Mouse (Mus musculus): ENCODE measurements at regions not wholly inside any gene's neighbourhood (a gene's known extent, or its start where the extent isn't known, plus 50 kb on each side); places are given as distances from the start of the nearest gene placed in this dataset.
A peak's percentile ranks its signal among the peaks of the same experiment; 100 is the strongest.
"Not testable (repeated sequence)": the region's sequence is repeated elsewhere in the genome, so short reads cannot be mapped to it uniquely, and the experiment has no call there.

DNA sequence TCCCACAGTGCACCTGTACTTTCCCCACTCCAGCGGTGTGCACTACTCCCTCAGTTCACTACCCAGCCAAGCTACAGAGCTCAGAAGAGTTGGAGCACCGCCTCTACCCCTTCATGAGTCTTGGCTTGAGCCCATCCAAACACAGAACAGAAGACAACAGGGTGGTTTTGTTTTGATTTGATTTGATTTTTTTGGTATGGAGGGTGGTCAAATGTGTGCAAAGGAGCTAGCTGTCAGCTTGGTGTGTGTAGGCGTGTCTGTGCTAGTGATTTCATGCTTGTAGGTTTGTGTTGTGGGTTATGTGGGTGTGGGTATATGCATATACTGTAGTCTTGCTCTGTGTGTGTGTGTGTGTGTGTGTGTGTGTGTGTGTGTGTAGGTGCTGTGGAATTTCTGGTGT lies 193.2 kb upstream of the Afdn start:
- H3K4me1 ChIP-seq: 0 out of 2 replicates have a peak, but pooled peaks cover under 1% of the 10 kb centered on the region
- 78% methylated on average over 3 of the region's 3 CpGs for WGBS
- DNase-seq (ENCODE audit: low spot score): no peak
- no peaks in the 10 kb centered on the region for H3K36me3 ChIP-seq (replicated peaks)
- no peaks in the 10 kb centered on the region for H3K9me3 ChIP-seq
- no peak overlapping the region for H3K27ac ChIP-seq (replicated peaks)
- H3K4me3 ChIP-seq: no peak overlapping the region
- no peaks in the 10 kb centered on the region for H3K27me3 ChIP-seq (replicated peaks; ENCODE audit: low read depth, poor library complexity, severe bottlenecking)

- Histone ChIP-seq H3K9me3 (no peaks in the 10 kb centered on the region), H3K4me1 (peaks cover 16% of the 10 kb centered on the region), H3K27ac (replicated peaks) (no peak overlapping the region), H3K4me3 (no peak overlapping the region), H3K27me3 (replicated peaks; ENCODE audit: low read depth, poor library complexity, severe bottlenecking) (no peaks in the 10 kb centered on the region), H3K36me3 (replicated peaks) (no peaks in the 10 kb centered on the region)
- DNase-seq (ENCODE audit: low spot score): no peak
- 84% methylated on average over 5 of the region's 5 CpGs for WGBS
Observed at GRCm38 (mm10) chr17:13570796-13571195, 189.5 kb upstream of the Afdn start.

GRCm38 (mm10) chr17:13572204-13572833 lies 188.0 kb upstream of the Afdn start:
- H3K4me1 ChIP-seq: peaks cover 16% of the 10 kb centered on the region
- no peak overlapping the region for H3K4me3 ChIP-seq
- H3K9me3 ChIP-seq: no peaks in the 10 kb centered on the region
- 74% methylated on average over 8 of the region's 8 CpGs for WGBS
- H3K27me3 ChIP-seq (replicated peaks; ENCODE audit: low read depth, poor library complexity, severe bottlenecking): no peaks in the 10 kb centered on the region
- no peaks in the 10 kb centered on the region for H3K36me3 ChIP-seq (replicated peaks)
- no peak overlapping the region for H3K27ac ChIP-seq (replicated peaks)
- no peak for DNase-seq (ENCODE audit: low spot score)

GRCm38 (mm10) chr17:13573036-13573435 lies 187.3 kb upstream of the Afdn start:
- DNase-seq (ENCODE audit: low spot score): no peak
- 65% methylated on average over 9 of the region's 9 CpGs for WGBS
- Histone ChIP-seq H3K27ac (replicated peaks) (no peak overlapping the region), H3K36me3 (replicated peaks) (no peaks in the 10 kb centered on the region), H3K4me3 (no peak overlapping the region), H3K4me1 (peaks cover 16% of the 10 kb centered on the region), H3K27me3 (replicated peaks; ENCODE audit: low read depth, poor library complexity, severe bottlenecking) (no peaks in the 10 kb centered on the region), H3K9me3 (no peaks in the 10 kb centered on the region)

DNA sequence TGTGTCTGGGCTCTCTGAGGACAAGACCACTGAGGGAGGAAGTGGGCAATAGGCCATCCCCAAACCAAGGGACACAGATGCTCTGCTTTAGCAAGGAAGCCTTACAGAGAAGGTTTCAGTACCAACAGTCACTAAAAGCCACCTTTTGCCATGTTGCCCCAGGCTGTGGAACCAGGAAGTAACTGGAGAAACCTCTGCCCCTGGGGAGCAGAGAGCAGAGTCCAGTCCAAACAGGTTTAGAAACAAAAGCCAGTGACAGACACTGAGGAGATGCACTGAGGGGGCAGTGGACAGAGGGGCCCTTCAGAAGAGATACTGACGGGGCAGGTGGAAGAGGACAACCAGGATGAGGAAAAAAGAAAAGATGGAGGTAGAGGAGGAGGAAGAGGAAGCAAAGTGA lies 186.2 kb upstream of the Afdn start:
- Histone ChIP-seq H3K36me3 (replicated peaks) (no peaks in the 10 kb centered on the region), H3K4me3 (no peak overlapping the region), H3K27ac (replicated peaks) (peak overlapping the region; percentile 24; the same call in 1 of the 2 replicates), H3K27me3 (replicated peaks; ENCODE audit: low read depth, poor library complexity, severe bottlenecking) (no peaks in the 10 kb centered on the region), H3K4me1 (peaks cover 16% of the 10 kb centered on the region), H3K9me3 (no peaks in the 10 kb centered on the region)
- no peak for DNase-seq (ENCODE audit: low spot score)
- WGBS: 61% methylated on average over 1 of the region's 1 CpGs

- Histone ChIP-seq H3K27ac (replicated peaks) (peak overlapping the region; percentile 24; the same call in 1 of the 2 replicates), H3K36me3 (replicated peaks) (no peaks in the 10 kb centered on the region)
Observed at GRCm38 (mm10) chr17:13574682-13575444, 185.5 kb upstream of the Afdn start.

GRCm38 (mm10) chr17:13577798-13578197 lies 182.5 kb upstream of the Afdn start:
- H3K4me3 ChIP-seq: no peak overlapping the region
- H3K9me3 ChIP-seq: no peaks in the 10 kb centered on the region
- H3K4me1 ChIP-seq: peaks cover 12% of the 10 kb centered on the region
- H3K27me3 ChIP-seq (replicated peaks; ENCODE audit: low read depth, poor library complexity, severe bottlenecking): no peaks in the 10 kb centered on the region
- DNase-seq (ENCODE audit: low spot score): no peak
- whole genome bisulfite sequencing: 79% methylated on average over 3 of the region's 3 CpGs
- H3K36me3 ChIP-seq (replicated peaks): no peaks in the 10 kb centered on the region
- H3K27ac ChIP-seq (replicated peaks): no peak overlapping the region

More at GRCm38 (mm10) chr17:13574682-13575444, 185.5 kb upstream of the Afdn start:
- WGBS: 75% methylated on average over 13 of the region's 13 CpGs
- no peak for DNase-seq (ENCODE audit: low spot score)
- Histone ChIP-seq H3K9me3 (no peaks in the 10 kb centered on the region), H3K27me3 (replicated peaks; ENCODE audit: low read depth, poor library complexity, severe bottlenecking) (no peaks in the 10 kb centered on the region), H3K4me3 (no peak overlapping the region), H3K4me1 (peaks cover 16% of the 10 kb centered on the region)

DNA sequence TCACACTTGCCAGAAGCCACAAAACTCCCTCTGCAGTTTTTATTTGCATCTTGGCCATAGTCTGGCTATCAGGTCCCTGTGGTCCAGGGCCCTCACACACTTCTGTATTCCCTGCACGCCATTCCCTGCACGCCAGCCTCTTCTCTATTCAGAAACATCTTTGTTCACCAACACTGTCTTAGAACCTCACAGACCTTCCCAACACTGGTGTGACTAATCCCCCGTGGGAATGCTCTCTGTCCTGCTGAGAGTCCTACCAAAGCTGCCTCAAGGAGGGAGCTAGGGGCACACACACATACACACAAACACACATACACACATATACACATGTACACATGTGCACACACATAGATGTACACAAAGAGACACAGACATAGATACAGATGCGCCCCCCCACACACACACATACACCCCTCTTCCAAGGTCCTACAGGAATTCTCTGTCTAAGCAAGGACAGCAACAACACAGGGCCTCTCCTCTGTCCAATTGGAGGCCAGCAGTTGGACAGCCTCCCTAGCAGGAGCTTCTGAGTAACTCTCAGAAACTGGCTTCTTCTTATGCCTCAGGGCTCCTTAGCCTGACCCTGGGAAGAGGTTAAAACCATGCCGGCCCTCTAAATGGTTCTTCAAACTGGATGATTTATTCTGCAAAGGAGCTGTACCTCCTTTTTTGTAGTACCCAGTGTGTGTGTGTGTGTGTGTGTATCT lies 179.0 kb upstream of the Afdn start:
- DNase-seq (ENCODE audit: low spot score): no peak
- no peaks in the 10 kb centered on the region for H3K36me3 ChIP-seq (replicated peaks)
- H3K27me3 ChIP-seq (replicated peaks; ENCODE audit: low read depth, poor library complexity, severe bottlenecking): no peaks in the 10 kb centered on the region
- no peaks in the 10 kb centered on the region for H3K4me1 ChIP-seq
- WGBS: 70% methylated on average over 5 of the region's 5 CpGs
- no peak overlapping the region for H3K4me3 ChIP-seq
- H3K27ac ChIP-seq (replicated peaks): no peak overlapping the region
- no peaks in the 10 kb centered on the region for H3K9me3 ChIP-seq

DNA sequence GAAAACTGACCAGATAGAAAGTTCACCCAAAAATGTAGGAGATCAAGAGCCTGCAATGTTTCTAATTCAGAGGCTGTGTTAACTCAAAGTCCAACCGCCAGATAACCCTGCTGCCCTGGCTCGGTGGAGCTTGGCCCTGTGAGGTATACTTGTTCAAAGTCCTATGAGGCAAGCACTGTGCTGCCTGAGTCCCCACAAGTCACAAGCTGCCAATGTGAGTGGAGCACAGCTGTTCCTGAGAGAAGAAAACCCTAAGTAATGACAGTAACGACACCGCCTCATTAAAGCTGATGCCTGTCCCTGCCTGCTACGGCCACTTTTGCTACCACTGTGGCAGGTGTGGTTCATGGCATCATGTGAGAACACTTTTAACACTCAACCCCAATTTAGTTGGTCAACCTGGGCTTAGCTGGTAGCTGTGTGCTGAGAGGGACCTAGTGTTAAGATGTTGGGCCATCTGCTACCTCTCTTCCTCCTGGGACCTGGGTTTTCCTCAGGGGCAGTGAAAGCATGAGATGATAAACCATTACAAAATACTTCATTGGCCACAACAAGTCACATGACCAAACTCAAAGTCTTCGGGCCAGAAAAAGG lies 178.2 kb upstream of the Afdn start:
- 81% methylated on average over 6 of the region's 6 CpGs for WGBS

DNA sequence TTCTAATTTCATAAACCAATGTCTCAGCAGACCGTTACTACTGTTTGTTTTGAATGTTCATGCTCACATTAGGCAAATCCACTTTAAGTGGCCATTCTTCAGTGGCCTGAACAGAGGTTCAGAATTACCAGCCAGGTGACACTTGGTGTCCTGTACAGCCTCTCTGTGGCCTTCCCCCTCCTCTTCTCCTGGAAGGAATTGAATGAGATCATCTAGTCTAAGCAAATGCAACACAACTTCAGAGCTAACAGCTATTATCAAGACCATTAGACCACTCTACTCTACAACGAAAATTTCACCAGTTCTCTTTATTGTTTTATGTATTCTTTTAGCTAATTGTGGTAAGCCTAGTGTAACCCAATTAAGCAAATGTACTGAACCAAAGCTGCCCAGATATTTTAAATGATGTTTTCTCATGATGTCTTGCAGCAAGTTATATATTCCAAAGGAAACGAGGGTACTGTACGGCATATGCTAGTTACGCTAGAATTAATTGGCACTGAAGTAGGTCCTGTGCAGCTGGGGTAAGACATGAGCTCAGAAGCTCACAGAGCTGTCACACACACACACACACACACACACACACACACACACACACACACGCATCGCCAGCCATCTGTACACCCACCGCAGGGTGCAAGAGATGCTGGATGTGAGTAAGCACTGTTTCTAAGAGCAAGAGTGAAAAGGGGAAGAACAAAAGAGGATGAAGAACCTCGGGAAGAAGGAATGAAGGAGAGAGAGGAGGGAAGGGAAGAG lies 176.7 kb upstream of the Afdn start:
- Histone ChIP-seq H3K27me3 (replicated peaks; ENCODE audit: low read depth, poor library complexity, severe bottlenecking) (no peaks in the 10 kb centered on the region), H3K4me1 (no peaks in the 10 kb centered on the region), H3K36me3 (replicated peaks) (no peaks in the 10 kb centered on the region), H3K9me3 (no peaks in the 10 kb centered on the region), H3K27ac (replicated peaks) (no peak overlapping the region), H3K4me3 (no peak overlapping the region)
- WGBS: 77% methylated on average over 9 of the region's 9 CpGs
- DNase-seq (ENCODE audit: low spot score): no peak

More for the DNA sequence above, 178.2 kb upstream of the Afdn start:
- no peak for DNase-seq (ENCODE audit: low spot score)
- no peak overlapping the region for H3K4me3 ChIP-seq
- H3K27me3 ChIP-seq (replicated peaks; ENCODE audit: low read depth, poor library complexity, severe bottlenecking): no peaks in the 10 kb centered on the region
- no peaks in the 10 kb centered on the region for H3K4me1 ChIP-seq
- H3K9me3 ChIP-seq: no peaks in the 10 kb centered on the region
- no peak overlapping the region for H3K27ac ChIP-seq (replicated peaks)
- H3K36me3 ChIP-seq (replicated peaks): no peaks in the 10 kb centered on the region

DNA sequence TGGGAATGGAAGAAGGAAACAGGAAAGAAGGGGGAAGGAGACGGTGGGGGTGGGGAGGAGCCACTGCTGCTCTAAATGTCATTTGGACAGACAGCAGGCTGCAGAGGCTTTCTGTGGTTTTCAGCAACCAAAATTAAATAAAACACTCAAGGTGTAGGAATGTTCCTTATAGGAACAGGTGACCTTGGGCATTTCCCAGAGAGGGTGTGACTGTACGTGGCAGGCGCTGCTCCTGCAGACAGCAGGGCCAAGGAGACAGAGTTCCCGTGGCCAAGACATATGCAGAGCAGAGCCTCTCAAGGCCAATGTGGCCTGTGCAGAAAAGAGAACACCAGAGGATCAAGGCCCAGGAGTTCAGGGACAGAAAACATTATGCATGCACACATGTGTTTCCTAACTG lies 175.9 kb upstream of the Afdn start:
- Histone ChIP-seq H3K4me3 (no peak overlapping the region), H3K4me1 (no peaks in the 10 kb centered on the region), H3K27me3 (replicated peaks; ENCODE audit: low read depth, poor library complexity, severe bottlenecking) (no peaks in the 10 kb centered on the region), H3K9me3 (no peaks in the 10 kb centered on the region), H3K36me3 (replicated peaks) (no peaks in the 10 kb centered on the region), H3K27ac (replicated peaks) (no peak overlapping the region)
- no peak for DNase-seq (ENCODE audit: low spot score)
- 81% methylated on average over 4 of the region's 4 CpGs for WGBS

DNA sequence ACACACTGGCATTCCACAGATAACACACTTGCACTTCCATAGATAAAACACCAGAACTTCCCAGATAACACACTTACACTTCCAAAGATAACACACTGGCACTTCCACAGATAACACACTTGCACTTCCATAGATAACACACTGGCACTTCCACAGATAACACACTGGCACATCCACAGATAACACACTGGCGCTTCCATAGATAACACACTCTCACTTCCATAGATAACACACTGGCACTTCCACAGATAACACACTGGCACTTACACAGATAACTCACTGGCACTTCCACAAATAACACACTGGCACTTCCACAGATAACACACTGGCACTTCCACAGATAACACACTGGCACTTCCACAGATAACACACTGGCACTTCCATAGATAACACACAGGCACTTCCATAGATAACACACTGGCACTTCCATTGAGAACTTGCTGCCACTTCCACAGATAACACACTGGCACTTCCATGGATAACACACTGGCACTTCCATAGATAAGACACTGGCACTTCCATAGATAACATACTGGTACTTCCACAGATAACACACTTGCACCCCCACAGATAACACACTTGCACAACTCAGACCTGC lies 170.0 kb upstream of the Afdn start:
- H3K4me1 ChIP-seq; DNase-seq (ENCODE audit: low spot score); H3K9me3 ChIP-seq; H3K36me3 ChIP-seq (replicated peaks); H3K27ac ChIP-seq (replicated peaks); H3K27me3 ChIP-seq (replicated peaks; ENCODE audit: low read depth, poor library complexity, severe bottlenecking); H3K4me3 ChIP-seq: not testable (repeated sequence)
- WGBS: 81% methylated on average over 1 of the region's 1 CpGs

Measured in embryonic facial prominence, embryonic 10.5 days (tissue).